ENCODE assay signal across 8 mouse cellular contexts in the genomic region with DNA sequence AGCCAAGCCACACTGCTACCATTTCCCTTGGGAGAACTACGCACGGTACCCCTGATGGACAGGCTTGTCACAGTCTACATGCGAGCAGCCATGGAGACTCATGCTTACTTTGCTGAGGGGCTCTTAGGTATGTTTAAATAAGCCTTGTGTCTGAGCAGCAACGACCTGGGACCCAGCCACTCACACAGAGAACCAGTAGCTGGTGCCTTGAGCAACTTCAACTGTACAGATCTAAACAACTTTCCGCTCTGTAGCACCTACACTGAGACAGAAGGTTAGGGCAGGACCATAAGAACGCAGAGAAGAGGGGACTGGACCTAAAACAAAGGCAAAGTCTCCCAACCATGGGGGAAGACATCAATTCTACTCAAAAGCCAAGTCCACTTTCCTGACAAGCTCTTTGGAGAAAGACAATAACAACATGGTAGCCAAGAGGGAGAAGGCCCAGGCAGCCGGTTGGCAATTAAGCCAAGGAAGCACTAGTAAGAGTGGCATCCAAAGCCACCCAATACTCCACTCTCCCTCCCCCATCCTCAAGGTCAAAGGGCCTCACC. TPM values are rescaled to one million over a fixed set of nuclear protein-coding genes. Genes with fewer than 3 reads are reported as not detected.
DNase-seq lines count a peak whose midpoint lies in the region; ATAC-seq and TF ChIP-seq lines count a peak whose summit lies in the region.

No protein-coding gene starts in this region.

- peak overlapping the region; percentile 100 for H3K27ac ChIP-seq in gastrocnemius, adult 2 months
- no peak overlapping the region for H3K27ac ChIP-seq in forebrain, embryonic 16.5 days (ENCODE audit: low read length)
- H3K27ac ChIP-seq in liver, embryonic 12.5 days: peak overlapping the region; percentile 67

- no peaks in the 10 kb centered on the region for H3K27me3 ChIP-seq in forebrain, embryonic 16.5 days (replicated peaks; ENCODE audit: control insufficient read depth, insufficient read depth, low read length)
- no peaks in the 10 kb centered on the region for H3K27me3 ChIP-seq in liver, embryonic 12.5 days (replicated peaks)

- H3K9me3 ChIP-seq in forebrain, embryonic 16.5 days (ENCODE audit: control insufficient read depth, low read length): no peaks in the 10 kb centered on the region
- H3K9me3 ChIP-seq in liver, embryonic 12.5 days (replicated peaks): no peaks in the 10 kb centered on the region

- peak overlapping the region; percentile 62 for H3K9ac ChIP-seq in forebrain, embryonic 16.5 days (replicated peaks; ENCODE audit: low read depth, low read length)
- peak overlapping the region; percentile 94 for H3K9ac ChIP-seq in liver, embryonic 12.5 days

- peaks cover 73% of the 10 kb centered on the region for H3K4me1 ChIP-seq in forebrain, embryonic 16.5 days (replicated peaks; ENCODE audit: control insufficient read depth, insufficient read depth, low read length)
- peaks cover 77% of the 10 kb centered on the region for H3K4me1 ChIP-seq in liver, embryonic 12.5 days

- intact Hi-C loops in gastrocnemius, adult 2 months (cut with DNase I): loop anchor here (5.0 kb wide), 1 partner anchor 42 kb away; no protein-coding TSS in a partner anchor

- ATAC-seq in forebrain, embryonic 16.5 days: no peak
- no peak for ATAC-seq in liver, embryonic 12.5 days

- 44% methylated on average over 7 of the region's 7 CpGs for WGBS in forebrain, embryonic 16.5 days
- WGBS in liver, embryonic 12.5 days (ENCODE audit: insufficient replicate concordance): 62% methylated on average over 7 of the region's 7 CpGs

- H3K4me3 ChIP-seq in gastrocnemius, adult 2 months: peak overlapping the region; percentile 96
- peak overlapping the region; percentile 57 for H3K4me3 ChIP-seq in forebrain, embryonic 16.5 days (replicated peaks; ENCODE audit: low read length)
- peak overlapping the region; percentile 88 for H3K4me3 ChIP-seq in liver, embryonic 12.5 days

- peak overlapping the region; percentile 87 for H3K4me2 ChIP-seq in forebrain, embryonic 16.5 days (ENCODE audit: low read length)
- peak overlapping the region; percentile 90 for H3K4me2 ChIP-seq in liver, embryonic 12.5 days

- no peak for TF ChIP-seq CTCF in gastrocnemius, adult 2 months (IDR thresholded peaks at IDR 0.05)

- no peaks in the 10 kb centered on the region; the same call in 1 of the 2 replicates for H3K36me3 ChIP-seq in forebrain, embryonic 16.5 days (ENCODE audit: control insufficient read depth, insufficient read depth)
- H3K36me3 ChIP-seq in liver, embryonic 12.5 days: peaks cover 63% of the 10 kb centered on the region

- DNase-seq in gastrocnemius, adult 2 months: no peak
- no peak for DNase-seq in gastrocnemius, postnatal 25 days
- peak; percentile 29 for DNase-seq in 3T3-L1 (ENCODE audit: low read depth, low spot score)
- no peak for DNase-seq in urinary bladder, postnatal 36 days (ENCODE audit: low spot score in 2 of 2)
- no peak for DNase-seq in embryo, embryonic 9.5 days (ENCODE audit: extremely low spot score)
- no peak for DNase-seq in thymus, postnatal 10 days (ENCODE audit: low spot score in 2 of 2)

RNA-seq across cellular contexts. Expression of gene Irs2, which starts 4.3 kb away (rescaled TPM):
- total RNA-seq in gastrocnemius, adult 2 months (2021): 10 to 100 TPM; 28.2 to 44.8 TPM
- total RNA-seq in gastrocnemius, postnatal 25 days (2021): 10 to 100 TPM in 1 of 2 experiments, 1 to 10 TPM in 1; 7.7 to 12.7 TPM
- polyA plus RNA-seq in forebrain, embryonic 16.5 days (2015; fragmentation: Nextera tagmentation; extraction: Ambion mirVana): 5.4 and 6.0 TPM in 2 replicates
- 9.6 and 10.4 TPM in 2 replicates for polyA plus RNA-seq in liver, embryonic 12.5 days (2016; fragmentation: Nextera tagmentation; extraction: Ambion mirVana)
